ENCODE assay signal across 8 mouse cellular contexts in the genomic region with DNA sequence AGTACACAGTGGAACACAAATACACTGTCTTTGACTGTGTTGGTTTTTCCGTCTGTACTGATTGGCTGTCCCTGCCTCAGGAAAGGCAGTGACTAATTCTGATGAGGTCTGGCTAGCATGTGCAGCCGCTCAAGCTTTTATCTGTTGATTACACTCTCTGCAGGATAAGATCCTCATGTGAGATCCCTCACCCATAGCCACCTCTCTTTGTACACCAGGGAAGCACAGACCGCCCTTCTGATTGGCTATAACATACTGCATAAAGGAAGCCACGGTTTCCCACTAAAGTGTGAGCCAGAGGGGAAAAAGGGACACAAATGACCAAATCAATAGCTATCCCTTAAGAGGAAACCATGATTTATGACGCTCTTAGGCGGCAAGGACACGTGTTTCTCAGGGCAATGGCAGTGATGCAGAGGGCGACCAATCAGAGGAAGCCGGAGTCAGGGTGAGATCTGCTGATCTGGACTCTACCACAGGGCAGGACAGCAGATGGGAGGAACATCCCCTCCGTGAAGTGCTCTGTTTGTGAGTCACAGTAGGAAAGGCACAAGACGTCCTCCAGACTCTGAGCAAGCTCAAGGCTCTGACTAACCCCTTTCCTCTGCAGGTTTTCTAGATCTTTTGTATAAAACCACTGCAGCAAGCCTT.
DNase-seq lines count a peak whose midpoint lies in the region; ATAC-seq lines count a peak whose summit lies in the region.

No protein-coding gene starts in this region.

- H3K27me3 ChIP-seq in heart, embryonic 13.5 days (replicated peaks) = no peaks in the 10 kb centered on the region
- H3K27me3 ChIP-seq in forebrain, embryonic 15.5 days = no peaks in the 10 kb centered on the region

- H3K9ac ChIP-seq in heart, embryonic 13.5 days = no peak overlapping the region
- no peak overlapping the region for H3K9ac ChIP-seq in forebrain, embryonic 15.5 days (replicated peaks)

- 0 out of 2 replicates have a peak, but pooled peaks cover 3% of the 10 kb centered on the region for H3K4me1 ChIP-seq in heart, embryonic 13.5 days
- no peaks in the 10 kb centered on the region for H3K4me1 ChIP-seq in forebrain, embryonic 15.5 days

- H3K27ac ChIP-seq in heart, embryonic 13.5 days (replicated peaks) = no peak overlapping the region
- H3K27ac ChIP-seq in forebrain, embryonic 15.5 days (replicated peaks) = no peak overlapping the region

- ATAC-seq in heart, embryonic 13.5 days (ENCODE audit: extremely low read depth, insufficient number of reproducible peaks, low FRiP score, low TSS enrichment) = no peak
- peak; percentile 43; the same call in 1 of the 2 replicates for ATAC-seq in forebrain, embryonic 15.5 days (replicated peaks)

- WGBS in heart, embryonic 13.5 days = 34% methylated on average over 11 of the region's 11 CpGs
- WGBS in forebrain, embryonic 15.5 days = 59% methylated on average over 11 of the region's 11 CpGs

- peak overlapping the region; percentile 32; the same call in 1 of the 2 replicates for H3K4me2 ChIP-seq in heart, embryonic 13.5 days
- no peak overlapping the region for H3K4me2 ChIP-seq in forebrain, embryonic 15.5 days (replicated peaks)

- no peaks in the 10 kb centered on the region for H3K9me3 ChIP-seq in heart, embryonic 13.5 days
- no peaks in the 10 kb centered on the region for H3K9me3 ChIP-seq in forebrain, embryonic 15.5 days

- DNase-seq in heart, adult 8-10 months (ENCODE audit: low spot score) = no peak
- DNase-seq in MN1 (ENCODE audit: low spot score) = peak; percentile 94
- DNase-seq in mesoderm, embryonic 11.5 days (ENCODE audit: low read depth, low spot score) = peak; percentile 77
- no peak for DNase-seq in gastrocnemius, adult 18-20 months (ENCODE audit: low spot score)
- no peak for DNase-seq in urinary bladder, postnatal 25 days (ENCODE audit: low spot score)
- no peak for DNase-seq in lung, postnatal 10 days

- no peak overlapping the region for H3K4me3 ChIP-seq in heart, embryonic 13.5 days
- no peak overlapping the region for H3K4me3 ChIP-seq in forebrain, embryonic 15.5 days

- no peaks in the 10 kb centered on the region for H3K36me3 ChIP-seq in heart, embryonic 13.5 days
- no peaks in the 10 kb centered on the region for H3K36me3 ChIP-seq in forebrain, embryonic 15.5 days

Comparison
In these comparisons a context has a peak if more than half of its experiments do, and no peak if none do; other contexts are left out.
1. DNase-seq: peak in MN1 (single experiment) and mesoderm, embryonic 11.5 days (single experiment); none in heart, adult 8-10 months (single experiment), gastrocnemius, adult 18-20 months (single experiment), urinary bladder, postnatal 25 days (single experiment) and lung, postnatal 10 days (single experiment).